ENCODE assay signal across 8 mouse cellular contexts in genomic region chr3:96576005-96576658, GRCm38 (mm10). TPM values are rescaled to one million over a fixed set of nuclear protein-coding genes. Genes with fewer than 3 reads are reported as not detected.
DNase-seq lines count a peak whose midpoint lies in the region; ATAC-seq and TF ChIP-seq lines count a peak whose summit lies in the region.

No protein-coding gene starts in this region.

- no peak for DNase-seq in thymus, adult 2 months
- no peak for DNase-seq in thymus, postnatal 0 days (ENCODE audit: low spot score)
- peak; percentile 88 for DNase-seq in heart, postnatal 0 days (ENCODE audit: low spot score)
- peak; percentile 75 to 87 for DNase-seq in kidney, postnatal 4 days
- no peak for DNase-seq in midbrain, embryonic 10.5 days (ENCODE audit: low spot score)
- DNase-seq in left cerebral cortex, postnatal 4 days, result no peak
- no peak for DNase-seq in right cerebral cortex, adult 2 months (ENCODE audit: low spot score in 2 of 2)

- TF ChIP-seq CTCF in thymus, adult 2 months (IDR thresholded peaks at IDR 0.05; ENCODE audit: borderline replicate concordance, control insufficient read depth, extremely low read depth, insufficient read depth, low read length, poor library complexity), result no peak
- TF ChIP-seq CTCF in heart, postnatal 0 days (IDR thresholded peaks at IDR 0.05; ENCODE audit: low read depth), result no peak

- intact Hi-C loops in left cerebral cortex, postnatal 4 days (cut with DNase I), result loop anchor here (1.0 kb wide), 1 partner anchor 18 kb away; no protein-coding TSS in a partner anchor

- peak overlapping the region; percentile 40 for H3K4me2 ChIP-seq in heart, postnatal 0 days (ENCODE audit: low read depth, low read length)

- no peaks in the 10 kb centered on the region for H3K9me3 ChIP-seq in erythroblast, embryonic 14.5 days (ENCODE audit: control insufficient read depth, low read length)
- no peaks in the 10 kb centered on the region for H3K9me3 ChIP-seq in heart, postnatal 0 days (replicated peaks; ENCODE audit: control insufficient read depth, low read length)
- no peaks in the 10 kb centered on the region for H3K9me3 ChIP-seq in midbrain, embryonic 10.5 days (replicated peaks)

- peak overlapping the region; percentile 57; the same call in 1 of the 2 replicates for H3K27ac ChIP-seq in thymus, adult 2 months (ENCODE audit: control insufficient read depth, insufficient read depth, low read length)
- peak overlapping the region; percentile 99 for H3K27ac ChIP-seq in heart, postnatal 0 days (ENCODE audit: low read depth)
- H3K27ac ChIP-seq in midbrain, embryonic 10.5 days (replicated peaks), result peak overlapping the region; percentile 82

- 32% methylated on average over 14 of the region's 14 CpGs for WGBS in thymus, adult 2 months
- WGBS in heart, postnatal 0 days, result 20% methylated on average over 14 of the region's 14 CpGs
- 80% methylated on average over 14 of the region's 14 CpGs for WGBS in midbrain, embryonic 10.5 days

- H3K36me3 ChIP-seq in thymus, adult 2 months (ENCODE audit: control insufficient read depth, insufficient read depth, low read length), result no peaks in the 10 kb centered on the region
- peaks cover 4% of the 10 kb centered on the region for H3K36me3 ChIP-seq in erythroblast, embryonic 14.5 days (ENCODE audit: control insufficient read depth)
- H3K36me3 ChIP-seq in heart, postnatal 0 days (replicated peaks; ENCODE audit: control insufficient read depth, insufficient read depth, low read length), result no peaks in the 10 kb centered on the region
- no peaks in the 10 kb centered on the region for H3K36me3 ChIP-seq in midbrain, embryonic 10.5 days

- no peak for TF ChIP-seq POLR2A in thymus, adult 2 months (IDR thresholded peaks at IDR 0.05; ENCODE audit: control insufficient read depth, extremely low read depth, insufficient read depth, low read length, poor library complexity)

- peak; percentile 34 for ATAC-seq in heart, postnatal 0 days (ENCODE audit: insufficient read depth, low read depth)

- H3K4me1 ChIP-seq in thymus, adult 2 months (replicated peaks; ENCODE audit: control insufficient read depth, insufficient read depth, low read length), result peaks cover 48% of the 10 kb centered on the region
- H3K4me1 ChIP-seq in erythroblast, embryonic 14.5 days (ENCODE audit: control insufficient read depth), result peaks cover 38% of the 10 kb centered on the region
- H3K4me1 ChIP-seq in heart, postnatal 0 days (ENCODE audit: control insufficient read depth, insufficient read depth), result peaks cover 75% of the 10 kb centered on the region
- H3K4me1 ChIP-seq in midbrain, embryonic 10.5 days, result peaks cover 47% of the 10 kb centered on the region

- H3K4me3 ChIP-seq in thymus, adult 2 months (ENCODE audit: control insufficient read depth, insufficient read depth, low read length), result peak overlapping the region; percentile 26
- peak overlapping the region; percentile 54 for H3K4me3 ChIP-seq in erythroblast, embryonic 14.5 days (replicated peaks)
- H3K4me3 ChIP-seq in heart, postnatal 0 days (ENCODE audit: low read depth, low read length), result peak overlapping the region; percentile 6
- peak overlapping the region; percentile 32 for H3K4me3 ChIP-seq in midbrain, embryonic 10.5 days

- peak overlapping the region; percentile 44 for H3K9ac ChIP-seq in heart, postnatal 0 days (replicated peaks; ENCODE audit: low read depth, low read length)

- no peaks in the 10 kb centered on the region for H3K27me3 ChIP-seq in thymus, adult 2 months (ENCODE audit: control insufficient read depth, insufficient read depth, low read length)
- H3K27me3 ChIP-seq in erythroblast, embryonic 14.5 days (ENCODE audit: control insufficient read depth), result peaks cover 3% of the 10 kb centered on the region; the same call in 1 of the 2 replicates
- no peaks in the 10 kb centered on the region for H3K27me3 ChIP-seq in heart, postnatal 0 days (ENCODE audit: control insufficient read depth, insufficient read depth, low read length)
- peaks cover 5% of the 10 kb centered on the region for H3K27me3 ChIP-seq in midbrain, embryonic 10.5 days (ENCODE audit: low read depth, poor library complexity, severe bottlenecking)

- peak; percentile 1; the same call in 1 of the 2 replicates for TF ChIP-seq EP300 in heart, postnatal 0 days (IDR thresholded peaks at IDR 0.05; ENCODE audit: low read depth)

RNA-seq across cellular contexts. Expression of gene Gm16253, which starts 0.7 kb away (rescaled TPM):
- not detected in 2 replicates for polyA plus RNA-seq in thymus, adult 2 months (2012; rRNA removed)
- 0.42 and 0.46 TPM in 2 replicates for polyA plus RNA-seq in thymus, postnatal 0 days (2015; fragmentation: Nextera tagmentation; extraction: Ambion mirVana)
- polyA plus RNA-seq in erythroblast, embryonic 14.5 days (2012), result not detected in 2 replicates
- total RNA-seq in heart, postnatal 0 days (2014; rRNA removed; ENCODE audit: low replicate concordance), result not detected in 2 replicates
- polyA plus RNA-seq in heart, postnatal 0 days (2015; fragmentation: Nextera tagmentation; extraction: Ambion mirVana), result 1.1 and 1.2 TPM in 2 replicates
- 0.62 and 1.6 TPM in 2 replicates for polyA plus RNA-seq in midbrain, embryonic 10.5 days (2016; fragmentation: Nextera tagmentation; extraction: Ambion mirVana)
- not detected for total RNA-seq in left cerebral cortex, postnatal 4 days (2021)

RNA-seq across cellular contexts. Expression of gene Polr3gl, which starts 17.8 kb away (rescaled TPM):
- polyA plus RNA-seq in thymus, adult 2 months (2012; rRNA removed), result 17.8 and 18.2 TPM in 2 replicates
- polyA plus RNA-seq in thymus, postnatal 0 days (2015; fragmentation: Nextera tagmentation; extraction: Ambion mirVana), result 25.8 and 28.8 TPM in 2 replicates
- 1.1 TPM in 2 replicates for polyA plus RNA-seq in erythroblast, embryonic 14.5 days (2012)
- 10.3 and 13.1 TPM in 2 replicates for total RNA-seq in heart, postnatal 0 days (2014; rRNA removed; ENCODE audit: low replicate concordance)
- polyA plus RNA-seq in heart, postnatal 0 days (2015; fragmentation: Nextera tagmentation; extraction: Ambion mirVana), result 37.1 and 38.7 TPM in 2 replicates
- 25.2 and 31.8 TPM in 2 replicates for polyA plus RNA-seq in midbrain, embryonic 10.5 days (2016; fragmentation: Nextera tagmentation; extraction: Ambion mirVana)
- total RNA-seq in left cerebral cortex, postnatal 4 days (2021), result 10 to 100 TPM; 28.0 to 28.1 TPM

RNA-seq across cellular contexts. Expression of gene Txnip, which starts 18.4 kb away (rescaled TPM):
- polyA plus RNA-seq in thymus, adult 2 months (2012; rRNA removed), result 587 and 719 TPM in 2 replicates
- polyA plus RNA-seq in thymus, postnatal 0 days (2015; fragmentation: Nextera tagmentation; extraction: Ambion mirVana), result 260 TPM in 2 replicates
- 0.76 and 1.4 TPM in 2 replicates for polyA plus RNA-seq in erythroblast, embryonic 14.5 days (2012)
- 1,058 and 1,196 TPM in 2 replicates for total RNA-seq in heart, postnatal 0 days (2014; rRNA removed; ENCODE audit: low replicate concordance)
- 332 and 600 TPM in 2 replicates for polyA plus RNA-seq in heart, postnatal 0 days (2015; fragmentation: Nextera tagmentation; extraction: Ambion mirVana)
- polyA plus RNA-seq in midbrain, embryonic 10.5 days (2016; fragmentation: Nextera tagmentation; extraction: Ambion mirVana), result 31.5 and 41.7 TPM in 2 replicates
- 10 to 100 TPM; 65.2 to 69.2 TPM for total RNA-seq in left cerebral cortex, postnatal 4 days (2021)

RNA-seq across cellular contexts. Expression of gene Ankrd34a, which starts 20.3 kb away (rescaled TPM):
- polyA plus RNA-seq in thymus, adult 2 months (2012; rRNA removed), result 0.18 and 0.49 TPM in 2 replicates
- 0.07 and 0.09 TPM in 2 replicates for polyA plus RNA-seq in thymus, postnatal 0 days (2015; fragmentation: Nextera tagmentation; extraction: Ambion mirVana)
- polyA plus RNA-seq in erythroblast, embryonic 14.5 days (2012), result not detected in 2 replicates
- 1.2 and 5.3 TPM in 2 replicates for total RNA-seq in heart, postnatal 0 days (2014; rRNA removed; ENCODE audit: low replicate concordance)
- 6.0 and 6.8 TPM in 2 replicates for polyA plus RNA-seq in heart, postnatal 0 days (2015; fragmentation: Nextera tagmentation; extraction: Ambion mirVana)
- polyA plus RNA-seq in midbrain, embryonic 10.5 days (2016; fragmentation: Nextera tagmentation; extraction: Ambion mirVana), result 1.0 and 1.7 TPM in 2 replicates
- total RNA-seq in left cerebral cortex, postnatal 4 days (2021), result 10 to 100 TPM; 32.3 to 33.0 TPM

RNA-seq across cellular contexts. Expression of gene Lix1l, which starts 24.8 kb away (rescaled TPM):
- polyA plus RNA-seq in thymus, adult 2 months (2012; rRNA removed), result 4.6 and 8.2 TPM in 2 replicates
- 1.7 TPM in 2 replicates for polyA plus RNA-seq in thymus, postnatal 0 days (2015; fragmentation: Nextera tagmentation; extraction: Ambion mirVana)
- polyA plus RNA-seq in erythroblast, embryonic 14.5 days (2012), result 0.01 TPM in 1 of 2 replicates, not detected in the other
- 33.1 and 50.6 TPM in 2 replicates for total RNA-seq in heart, postnatal 0 days (2014; rRNA removed; ENCODE audit: low replicate concordance)
- 3.6 and 5.1 TPM in 2 replicates for polyA plus RNA-seq in heart, postnatal 0 days (2015; fragmentation: Nextera tagmentation; extraction: Ambion mirVana)
- polyA plus RNA-seq in midbrain, embryonic 10.5 days (2016; fragmentation: Nextera tagmentation; extraction: Ambion mirVana), result 5.3 and 5.7 TPM in 2 replicates
- total RNA-seq in left cerebral cortex, postnatal 4 days (2021), result 10 to 100 TPM; 55.2 to 64.1 TPM

Comparison
In these comparisons a context has a peak if more than half of its experiments do, and no peak if none do; other contexts are left out.
1. DNase-seq: peak in heart, postnatal 0 days (single experiment) and kidney, postnatal 4 days (2 of 2); none in thymus, adult 2 months (single experiment), thymus, postnatal 0 days (single experiment), midbrain, embryonic 10.5 days (single experiment), left cerebral cortex, postnatal 4 days (single experiment) and right cerebral cortex, adult 2 months (0 of 2).
2. RNA of gene Txnip, which starts 18.4 kb away (polyA plus RNA-seq): 587 to 719 TPM in thymus, adult 2 months, 332 to 600 TPM in heart, postnatal 0 days, 260 TPM in thymus, postnatal 0 days and 31.5 to 41.7 TPM in midbrain, embryonic 10.5 days; 0.76 to 1.4 TPM in erythroblast, embryonic 14.5 days; every median in the first group is over 10 times any median in the second.
3. Peak in every context shown above with its lines, with median percentiles within 50 percentile points of each other: H3K27ac ChIP-seq and H3K4me3 ChIP-seq.